Mouse (Mus musculus): Measurements from ENCODE around the gene Barhl1. TPM values are rescaled to one million over a fixed set of nuclear protein-coding genes. Genes with fewer than 3 reads are reported as not detected.

Gene Barhl1
- polyA plus RNA-seq, 1 experiment from 2014 or later, result 0.06 TPM

DNA sequence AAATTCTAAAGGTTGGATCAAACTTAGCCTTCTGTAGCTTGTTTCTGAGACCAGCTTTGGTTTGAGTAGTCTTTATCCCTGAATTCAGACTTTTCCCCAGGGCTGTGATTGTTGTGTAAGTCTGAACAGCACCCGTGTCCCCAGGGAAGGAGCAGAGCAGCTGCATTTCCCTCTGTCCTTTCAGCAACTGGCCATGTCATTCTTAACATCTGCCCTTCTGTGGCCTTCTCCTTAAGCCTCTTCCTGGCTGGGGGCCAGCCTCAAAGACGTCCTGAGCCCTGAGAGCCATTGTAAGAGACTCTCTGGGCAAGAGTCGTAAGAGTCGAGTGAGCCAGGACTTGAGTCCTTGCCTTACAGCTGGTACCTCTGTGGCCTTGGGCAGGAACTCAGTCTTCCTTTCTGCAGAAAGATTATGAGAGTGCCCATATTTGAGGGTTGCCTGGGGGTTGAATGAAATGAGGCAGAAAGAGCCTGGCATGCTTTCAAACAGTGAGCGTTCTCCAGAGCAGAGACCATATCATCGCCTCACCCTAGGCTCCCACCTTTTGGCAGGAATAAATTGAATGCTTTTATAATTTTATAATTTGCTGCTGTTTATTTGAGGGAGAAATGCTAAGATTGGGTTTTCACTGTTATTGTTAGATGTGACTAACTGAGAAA lies 33.5 kb downstream of the Barhl1 start:
- Histone ChIP-seq H3K4me2 (replicated peaks) (no peak overlapping the region), H3K27me3 (replicated peaks) (no peaks in the 10 kb centered on the region), H3K4me3 (replicated peaks) (no peak overlapping the region), H3K9ac (no peak overlapping the region), H3K9me3 (no peaks in the 10 kb centered on the region), H3K27ac (no peak overlapping the region), H3K36me3 (peaks cover 9% of the 10 kb centered on the region; the same call in 1 of the 2 replicates), H3K4me1 (replicated peaks) (no peaks in the 10 kb centered on the region; the same call in 1 of the 2 replicates)
- no peak for ATAC-seq
- 70% methylated on average over 6 of the region's 6 CpGs for WGBS

DNA sequence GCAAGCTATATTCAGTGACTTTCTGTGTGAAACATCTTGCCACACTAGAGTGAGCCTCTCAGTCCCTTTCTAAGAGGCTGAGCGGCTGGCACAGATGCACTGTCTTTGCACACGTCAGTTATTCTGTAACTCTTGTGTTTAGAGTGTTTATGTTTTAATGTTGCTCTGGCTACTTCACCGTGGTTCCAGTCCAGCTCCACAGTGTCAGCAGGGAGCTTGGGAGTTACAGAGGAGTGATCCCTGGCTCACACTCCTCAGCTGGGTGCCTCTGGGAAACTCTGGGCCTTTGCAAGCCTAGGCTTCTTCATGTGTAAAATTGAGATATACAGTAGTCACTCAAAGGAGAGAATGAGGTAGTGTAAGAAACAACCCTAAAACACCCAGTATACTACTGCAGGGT lies 34.4 kb downstream of the Barhl1 start:
- no peak overlapping the region for H3K27ac ChIP-seq
- no peaks in the 10 kb centered on the region; the same call in 1 of the 2 replicates for H3K4me1 ChIP-seq (replicated peaks)
- no peak overlapping the region for H3K9ac ChIP-seq
- no peak for ATAC-seq
- no peak overlapping the region for H3K4me2 ChIP-seq (replicated peaks)
- peaks cover 9% of the 10 kb centered on the region; the same call in 1 of the 2 replicates for H3K36me3 ChIP-seq
- 87% methylated on average over 3 of the region's 3 CpGs for WGBS
- no peak overlapping the region for H3K4me3 ChIP-seq (replicated peaks)
- H3K27me3 ChIP-seq (replicated peaks), result no peaks in the 10 kb centered on the region
- no peaks in the 10 kb centered on the region for H3K9me3 ChIP-seq

DNA sequence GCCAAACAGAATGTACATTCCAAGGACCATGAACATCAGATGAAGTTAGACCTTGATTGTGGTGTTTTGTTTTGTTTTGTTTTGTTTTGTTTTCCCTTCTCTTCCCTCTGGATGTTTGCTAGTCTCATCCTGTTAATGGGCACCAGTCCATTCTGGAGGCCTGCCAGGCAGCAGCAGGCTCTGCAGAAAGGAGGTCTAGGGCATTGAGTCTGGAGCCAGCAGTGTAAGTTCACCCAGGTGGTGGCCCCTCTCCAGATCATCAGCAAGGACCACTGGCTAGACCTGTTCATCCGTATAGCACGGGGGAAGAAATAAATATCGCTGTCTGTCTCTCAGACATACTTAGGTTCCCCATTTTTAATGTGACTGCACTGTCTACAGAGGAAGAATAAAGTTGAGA lies 35.2 kb downstream of the Barhl1 start:
- Histone ChIP-seq H3K27me3 (replicated peaks) (no peaks in the 10 kb centered on the region), H3K36me3 (peaks cover 11% of the 10 kb centered on the region; the same call in 1 of the 2 replicates), H3K9ac (no peak overlapping the region), H3K4me3 (replicated peaks) (no peak overlapping the region), H3K4me2 (replicated peaks) (no peak overlapping the region), H3K9me3 (no peaks in the 10 kb centered on the region), H3K27ac (no peak overlapping the region), H3K4me1 (replicated peaks) (no peaks in the 10 kb centered on the region; the same call in 1 of the 2 replicates)
- ATAC-seq, result no peak
- 87% methylated on average over 3 of the region's 3 CpGs for WGBS

DNA sequence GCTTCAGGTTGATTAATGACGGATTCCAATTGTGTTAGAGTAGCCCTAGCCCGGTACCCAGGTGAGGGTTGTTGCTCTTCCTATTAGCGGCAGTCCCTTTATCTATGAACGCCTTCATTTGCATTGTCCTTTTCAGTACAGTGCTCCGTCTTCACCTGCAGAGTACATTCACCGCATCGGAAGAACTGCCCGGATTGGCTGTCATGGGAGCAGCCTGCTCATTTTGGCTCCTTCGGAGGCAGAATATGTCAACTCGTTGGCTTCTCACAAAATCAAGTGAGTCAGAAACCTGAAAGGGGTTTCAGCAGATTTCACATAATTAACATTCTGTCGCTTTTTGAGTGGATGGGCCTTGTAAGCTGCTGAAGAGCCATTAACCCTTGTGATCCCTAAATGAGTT lies 40.9 kb downstream of the Barhl1 start:
- ATAC-seq, result no peak
- WGBS, result 87% methylated on average over 11 of the region's 11 CpGs
- H3K27me3 ChIP-seq (replicated peaks), result no peaks in the 10 kb centered on the region

DNA sequence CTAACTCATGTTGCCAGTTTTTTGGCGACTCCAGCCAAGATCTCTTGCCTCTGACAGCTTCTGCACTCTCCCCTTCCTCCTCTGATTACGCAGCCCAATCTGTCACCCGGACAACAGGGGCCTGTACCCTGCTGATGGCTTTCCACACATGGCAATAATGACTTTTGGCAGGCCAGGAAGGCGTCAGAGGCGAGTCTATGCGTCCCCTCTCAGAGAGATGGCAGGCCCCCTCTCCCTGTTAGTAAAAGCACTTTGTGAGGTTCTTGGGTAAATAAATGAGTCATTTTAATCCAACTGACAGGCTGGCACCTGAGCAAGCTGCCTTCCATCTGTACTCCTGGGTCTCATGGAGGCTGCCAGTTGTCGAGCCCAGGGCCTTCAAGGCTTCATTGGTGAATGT lies 49.0 kb downstream of the Barhl1 start:
- Histone ChIP-seq H3K4me3 (replicated peaks) (no peak overlapping the region), H3K9me3 (no peaks in the 10 kb centered on the region), H3K4me2 (replicated peaks) (no peak overlapping the region), H3K36me3 (peaks cover 13% of the 10 kb centered on the region), H3K9ac (no peak overlapping the region), H3K4me1 (replicated peaks) (no peaks in the 10 kb centered on the region), H3K27ac (no peak overlapping the region), H3K27me3 (replicated peaks) (no peaks in the 10 kb centered on the region)
- 69% methylated on average over 7 of the region's 7 CpGs for WGBS
- ATAC-seq, result no peak

More for the DNA sequence above, 40.9 kb downstream of the Barhl1 start:
- Histone ChIP-seq H3K4me2 (replicated peaks) (no peak overlapping the region), H3K9me3 (no peaks in the 10 kb centered on the region), H3K4me3 (replicated peaks) (no peak overlapping the region), H3K36me3 (peaks cover 13% of the 10 kb centered on the region), H3K27ac (no peak overlapping the region), H3K9ac (no peak overlapping the region), H3K4me1 (replicated peaks) (no peaks in the 10 kb centered on the region)

DNA sequence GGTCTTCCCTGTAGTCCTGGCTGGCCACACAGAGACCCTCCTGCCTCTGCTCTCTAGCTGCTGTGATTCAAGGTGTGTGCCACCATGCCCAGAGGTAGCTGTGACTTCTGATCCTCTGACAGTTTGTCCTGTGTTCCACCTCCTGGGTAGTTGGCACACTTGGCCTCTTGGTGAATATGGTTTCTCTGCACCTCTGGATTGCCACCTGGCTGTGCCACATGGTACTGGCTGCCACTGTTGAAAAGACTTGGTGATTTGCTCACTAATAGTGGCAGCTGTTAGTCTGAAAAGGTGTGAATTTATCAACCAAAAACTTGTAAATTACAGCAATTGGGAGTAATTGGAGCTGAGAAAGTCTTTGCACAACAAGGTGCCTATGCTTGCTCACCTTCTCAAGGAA lies 52.6 kb downstream of the Barhl1 start:
- Histone ChIP-seq H3K9ac (no peak overlapping the region), H3K9me3 (no peaks in the 10 kb centered on the region), H3K4me3 (replicated peaks) (no peak overlapping the region), H3K27me3 (replicated peaks) (no peaks in the 10 kb centered on the region), H3K4me2 (replicated peaks) (no peak overlapping the region), H3K4me1 (replicated peaks) (no peaks in the 10 kb centered on the region), H3K27ac (no peak overlapping the region), H3K36me3 (peaks cover 34% of the 10 kb centered on the region)
- ATAC-seq, result no peak

DNA sequence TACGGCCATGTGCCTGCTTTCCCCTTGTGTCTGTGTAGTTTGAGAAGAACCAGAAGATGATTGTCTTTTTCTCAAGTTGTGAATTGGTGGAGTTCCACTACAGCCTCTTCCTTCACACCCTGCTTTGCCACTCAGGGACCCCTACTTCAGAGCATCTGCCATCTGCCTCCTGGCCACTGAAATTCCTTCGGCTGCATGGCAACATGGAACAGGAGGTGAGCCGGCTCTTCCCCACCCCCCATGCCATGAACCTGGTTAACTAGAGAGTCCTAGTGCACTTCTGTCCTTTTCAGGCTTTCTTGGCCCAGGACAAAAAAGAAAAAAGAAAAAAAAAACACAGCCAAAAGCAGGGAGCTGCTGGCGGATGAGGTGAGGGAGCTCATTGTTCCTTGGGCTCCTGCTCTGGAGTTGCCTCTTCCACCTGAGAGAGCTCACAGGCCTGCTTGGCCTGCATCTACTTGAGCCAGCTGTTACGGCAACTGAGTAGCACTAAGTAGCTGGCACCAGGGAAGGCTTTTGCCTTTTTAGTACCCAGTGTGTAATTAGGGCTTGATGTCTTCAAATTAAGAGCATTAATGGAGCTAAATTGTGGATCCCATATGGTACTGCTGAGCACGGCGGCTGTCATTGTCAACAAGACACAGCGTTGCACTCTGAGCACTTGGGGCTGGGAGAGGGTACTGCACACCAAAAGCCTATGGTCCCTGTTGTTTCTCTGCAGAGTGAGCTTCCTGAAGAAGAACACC lies 55.6 kb downstream of the Barhl1 start:
- H3K9me3 ChIP-seq, result no peaks in the 10 kb centered on the region
- no peak for ATAC-seq
- H3K27me3 ChIP-seq (replicated peaks), result no peaks in the 10 kb centered on the region
- no peak overlapping the region for H3K27ac ChIP-seq
- no peak overlapping the region for H3K4me2 ChIP-seq (replicated peaks)
- peaks cover 32% of the 10 kb centered on the region for H3K36me3 ChIP-seq
- no peak overlapping the region for H3K9ac ChIP-seq
- no peak overlapping the region for H3K4me3 ChIP-seq (replicated peaks)
- H3K4me1 ChIP-seq (replicated peaks), result no peaks in the 10 kb centered on the region
- WGBS, result 95% methylated on average over 8 of the region's 8 CpGs

DNA sequence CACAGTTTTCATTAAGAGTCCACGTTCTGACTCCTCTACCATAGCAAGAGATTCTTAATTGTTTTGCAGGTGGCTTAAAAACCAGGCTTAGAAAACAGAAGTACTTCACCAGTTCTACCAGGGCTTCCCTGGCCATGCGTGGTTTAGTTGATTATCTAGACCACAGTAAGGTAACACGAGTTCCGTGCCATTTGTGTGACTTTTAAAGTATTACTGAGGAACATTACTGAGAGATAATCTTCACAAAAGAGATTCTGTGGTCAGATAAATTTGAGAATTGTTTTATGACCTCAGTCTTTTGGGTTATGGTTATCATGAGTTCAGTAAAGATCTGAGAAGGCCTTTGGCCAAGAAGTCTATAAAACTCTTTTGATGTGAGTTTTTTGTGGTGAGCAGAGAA lies 57.2 kb downstream of the Barhl1 start:
- H3K27me3 ChIP-seq (replicated peaks), result no peaks in the 10 kb centered on the region
- H3K4me3 ChIP-seq (replicated peaks), result no peak overlapping the region
- H3K36me3 ChIP-seq, result peaks cover 31% of the 10 kb centered on the region
- no peak overlapping the region for H3K4me2 ChIP-seq (replicated peaks)
- no peak overlapping the region for H3K9ac ChIP-seq
- no peaks in the 10 kb centered on the region for H3K9me3 ChIP-seq
- no peak overlapping the region for H3K27ac ChIP-seq
- no peaks in the 10 kb centered on the region for H3K4me1 ChIP-seq (replicated peaks)
- no peak for ATAC-seq
- 73% methylated on average over 4 of the region's 4 CpGs for WGBS

Other genes starting within 250 kb of the Barhl1 start
- 1.0 and 1.2 TPM in 2 replicates for gene Spaca9, start 216.9 kb downstream of the Barhl1 start, polyA plus RNA-seq (2015; fragmentation: Nextera tagmentation; extraction: Ambion mirVana)
- 0.44 and 0.48 TPM in 2 replicates for gene Ak8, start 216.5 kb downstream of the Barhl1 start, polyA plus RNA-seq (2015; fragmentation: Nextera tagmentation; extraction: Ambion mirVana)
- 10.4 and 10.9 TPM in 2 replicates for gene Gtf3c4, start 76.3 kb downstream of the Barhl1 start, polyA plus RNA-seq (2015; fragmentation: Nextera tagmentation; extraction: Ambion mirVana)
- 12.1 and 13.6 TPM in 2 replicates for gene Ddx31, start 76.3 kb downstream of the Barhl1 start, polyA plus RNA-seq (2015; fragmentation: Nextera tagmentation; extraction: Ambion mirVana)
- 0.25 and 0.54 TPM in 2 replicates for gene Cfap77, start 138.4 kb upstream of the Barhl1 start, polyA plus RNA-seq (2015; fragmentation: Nextera tagmentation; extraction: Ambion mirVana)
- 9.1 and 9.6 TPM in 2 replicates for gene Ttf1, start 143.6 kb upstream of the Barhl1 start, polyA plus RNA-seq (2015; fragmentation: Nextera tagmentation; extraction: Ambion mirVana)
- gene Setx, start 207.5 kb upstream of the Barhl1 start, polyA plus RNA-seq (2015; fragmentation: Nextera tagmentation; extraction: Ambion mirVana), result 6.9 and 7.2 TPM in 2 replicates